Mouse (Mus musculus): ENCODE measurements around the gene Pstpip1.

Gene Pstpip1

DNA sequence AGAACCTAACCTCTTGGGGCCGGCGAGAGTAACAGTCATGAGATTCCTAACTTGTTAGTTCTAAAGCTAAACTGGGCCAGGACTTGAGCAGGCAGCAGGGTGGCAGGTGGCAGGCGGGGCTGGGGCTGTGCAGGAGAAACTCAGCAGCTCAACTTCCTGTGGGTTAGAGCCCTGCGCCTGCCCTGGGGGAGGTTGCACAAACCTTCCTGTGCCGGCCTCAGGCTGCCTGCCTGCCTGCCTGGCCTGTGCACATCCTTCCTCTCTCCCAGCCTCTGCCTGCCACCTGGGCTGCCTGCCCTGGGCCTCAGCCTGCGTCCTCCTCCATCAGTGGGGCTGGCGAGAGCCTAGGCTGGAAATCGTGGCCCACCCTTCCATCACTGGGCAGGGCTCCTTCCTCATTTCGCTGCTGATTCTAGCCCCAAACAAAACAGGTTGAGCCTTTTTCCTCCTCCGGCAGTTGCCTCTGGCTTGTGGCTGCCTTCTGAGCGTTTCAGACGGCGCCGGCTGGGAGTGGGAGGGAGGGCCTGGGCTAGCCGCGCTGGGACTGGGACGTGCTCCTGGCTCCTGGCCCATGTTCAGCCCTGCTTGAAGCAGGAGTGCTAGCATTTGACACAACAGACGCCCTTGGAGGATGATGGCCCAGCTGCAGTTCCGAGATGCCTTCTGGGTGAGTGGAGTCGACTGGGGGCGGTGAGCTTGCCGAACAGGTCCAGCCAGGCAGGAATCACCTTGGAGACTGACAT is at the start of gene Pstpip1:
Gene Pstpip1 (plus strand): TSS at position 185 of the 743 bp plus-strand sequence.
- peak; percentile 56 for DNase-seq

DNA sequence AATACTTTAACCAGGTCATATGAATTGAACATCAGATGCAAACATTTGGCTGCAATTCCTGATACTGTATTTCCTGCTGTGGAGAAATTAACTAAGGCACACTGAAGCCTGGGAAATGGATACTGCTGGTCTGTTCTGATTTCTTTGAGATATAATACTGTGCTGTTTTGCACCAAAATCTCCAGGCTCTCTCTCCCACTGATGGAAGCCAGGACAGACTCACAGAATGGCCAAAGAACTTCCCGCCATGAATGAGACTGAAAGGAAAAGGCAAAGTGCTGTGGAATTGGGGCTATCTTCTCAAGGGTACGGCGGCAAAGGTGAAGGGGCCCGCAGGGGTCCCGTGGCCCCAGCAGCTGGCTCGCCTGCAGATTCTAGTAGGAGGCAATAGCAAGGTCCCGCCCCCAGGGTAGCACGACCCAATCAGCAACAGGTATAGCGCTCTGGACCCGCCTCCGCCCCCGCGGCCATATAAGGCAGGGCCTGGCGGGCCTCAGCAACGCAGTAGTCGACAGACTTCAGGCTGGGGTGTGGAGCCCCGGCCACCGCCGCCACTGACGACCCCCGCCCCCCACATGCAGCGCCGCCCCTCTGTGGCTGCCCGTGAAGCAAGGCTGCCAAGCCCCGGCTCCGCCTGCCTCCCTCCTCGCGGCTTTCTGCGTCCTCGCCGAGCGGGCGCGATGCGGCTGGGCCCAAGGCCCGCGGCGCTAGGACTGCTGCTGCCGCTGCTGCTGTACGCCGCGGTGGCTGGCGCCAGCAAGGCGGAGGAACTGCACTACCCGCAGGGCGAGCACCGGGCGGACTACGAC is 48.2 kb upstream of the Pstpip1 start, which contains the start of gene Rcn2:
Gene Rcn2 (plus strand): TSS at position 474 of the 809 bp plus-strand sequence.
- DNase-seq = peak; percentile 97

DNA sequence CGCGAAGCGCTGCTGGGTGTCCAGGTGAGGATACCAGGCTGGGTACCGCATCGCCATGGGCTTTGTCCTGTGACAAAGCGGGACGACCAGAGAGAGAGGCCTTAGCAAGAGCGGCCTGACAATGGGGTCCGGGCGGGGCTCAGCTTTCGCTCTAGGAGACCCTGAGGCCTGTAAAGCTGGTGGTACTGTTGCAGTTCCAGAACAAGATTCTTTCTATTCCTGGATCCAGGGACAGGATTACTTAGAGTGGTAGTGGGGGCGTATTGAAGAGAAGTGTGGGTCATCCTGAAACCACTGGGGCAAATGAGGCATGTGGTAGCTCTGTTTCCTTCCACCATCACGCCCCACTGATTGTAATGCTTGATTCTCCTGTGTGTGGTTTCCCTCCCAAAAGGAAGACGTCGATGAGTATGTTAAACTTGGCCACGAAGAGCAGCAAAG is 47.6 kb upstream of the Pstpip1 start:
- no peak for DNase-seq

DNA sequence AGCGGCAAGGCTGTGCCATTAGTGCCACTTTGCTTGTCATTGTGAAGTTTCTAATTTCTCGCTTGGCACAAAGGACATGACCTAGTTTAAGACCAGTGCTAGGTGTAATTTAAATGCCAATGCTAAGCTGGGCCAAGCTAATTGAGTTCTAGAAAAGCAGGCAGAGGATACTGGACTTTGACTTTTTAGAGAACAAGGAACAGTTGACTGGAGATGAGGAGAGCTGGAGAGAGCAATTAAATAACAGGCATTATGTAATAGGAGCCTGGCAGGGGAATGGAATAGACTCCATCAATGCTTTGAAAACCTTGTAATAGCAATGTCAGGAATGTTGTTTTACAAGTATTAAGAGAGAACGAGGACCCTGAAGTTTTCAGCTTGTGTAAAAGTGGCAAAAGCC is 36.0 kb upstream of the Pstpip1 start:
- peak; percentile 42 for DNase-seq

DNA sequence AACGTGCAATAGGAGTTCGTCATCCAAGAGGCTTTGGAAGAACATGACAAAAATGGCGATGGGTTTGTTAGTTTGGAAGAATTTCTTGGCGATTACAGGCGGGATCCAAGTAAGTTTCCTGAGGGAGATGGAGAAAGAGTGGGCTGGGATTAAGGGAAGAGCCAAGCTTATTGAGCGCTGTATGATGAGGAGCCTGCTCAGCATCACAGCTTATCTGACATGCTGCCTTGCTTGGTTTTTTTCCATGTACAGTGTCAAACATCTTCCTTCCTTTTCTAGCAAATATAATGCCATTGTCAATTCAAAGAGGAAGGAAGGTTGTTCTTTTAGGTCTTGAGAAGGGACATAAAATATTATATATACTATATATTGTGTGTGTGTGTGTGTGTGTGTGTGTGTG is 33.6 kb upstream of the Pstpip1 start:
- DNase-seq = no peak

DNA sequence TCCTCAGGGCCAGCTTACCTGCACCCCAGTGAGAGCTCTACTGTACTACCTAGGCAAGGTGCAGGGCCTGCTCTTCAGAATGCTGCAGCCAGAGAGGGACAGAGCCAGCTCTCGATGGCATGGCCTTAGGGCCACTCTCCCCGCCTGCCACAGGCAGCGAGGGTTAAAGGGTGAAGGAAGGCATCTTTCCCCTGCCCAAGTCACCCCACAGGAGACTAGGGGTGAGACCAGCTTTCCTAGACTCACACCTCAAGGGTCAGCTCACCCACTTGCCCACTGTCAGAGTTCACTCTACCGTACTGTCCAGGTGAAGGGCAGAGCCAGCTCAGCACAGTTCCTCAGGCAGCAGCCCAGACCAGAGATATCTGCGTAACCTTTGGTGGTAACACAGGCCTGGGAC is 27.4 kb upstream of the Pstpip1 start:
- no peak for DNase-seq

DNA sequence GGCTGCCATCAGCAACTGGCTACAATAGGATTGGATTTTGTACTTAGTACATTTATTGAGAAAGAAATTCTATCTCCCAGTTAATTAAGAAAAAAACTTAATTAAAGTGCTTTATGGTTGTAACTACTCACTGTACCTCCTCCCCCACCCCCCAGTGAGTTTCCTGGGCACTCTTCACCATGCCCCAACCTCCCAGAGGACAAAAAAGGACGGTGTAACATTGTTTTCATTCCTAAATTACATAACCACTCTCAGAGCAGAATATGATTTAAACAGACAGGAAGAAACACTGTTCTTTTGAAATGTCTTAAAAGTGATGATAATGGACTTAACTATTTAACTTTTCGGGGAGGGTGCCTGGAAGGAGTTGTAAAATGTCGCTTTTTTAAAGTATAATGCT is 24.8 kb upstream of the Pstpip1 start:
- DNase-seq = no peak

DNA sequence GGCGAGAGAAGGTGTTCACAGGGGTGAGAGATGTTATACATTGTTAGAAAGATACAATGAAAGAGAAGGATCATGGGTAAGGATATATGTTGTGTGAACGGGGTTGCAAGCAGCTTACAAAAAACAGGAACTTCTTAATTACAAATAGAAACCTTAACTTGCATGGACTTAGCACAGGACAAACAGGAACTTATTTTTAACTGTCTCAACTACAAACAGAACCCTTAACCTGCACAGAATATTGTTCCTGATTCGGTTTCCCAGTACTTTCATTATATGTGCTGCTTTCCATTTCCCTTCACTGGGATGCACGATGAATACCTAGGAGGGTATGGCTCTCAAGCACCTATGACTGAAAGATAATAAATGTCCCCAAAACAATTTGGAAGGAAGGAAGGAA is 21.8 kb upstream of the Pstpip1 start:
- DNase-seq = no peak

DNA sequence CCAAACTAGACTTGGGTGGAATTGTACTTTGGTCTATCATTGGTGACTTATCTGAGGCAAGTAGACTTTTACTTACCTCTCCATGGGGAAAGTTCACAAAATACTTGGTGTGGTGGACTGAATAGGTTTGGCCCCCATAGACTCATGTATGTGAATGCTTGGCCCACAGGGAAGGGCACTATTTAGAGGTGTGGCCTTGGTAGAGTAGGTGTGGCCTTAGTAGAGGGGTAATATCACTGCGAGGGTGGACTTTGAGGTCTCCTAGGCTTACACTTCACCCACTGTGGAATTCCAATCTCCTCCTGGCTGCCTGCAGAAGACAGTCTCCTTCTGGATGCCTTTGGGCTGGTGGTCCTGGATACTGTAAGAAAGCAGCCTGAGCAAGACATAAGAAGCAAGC is 21.1 kb upstream of the Pstpip1 start:
- no peak for DNase-seq

DNA sequence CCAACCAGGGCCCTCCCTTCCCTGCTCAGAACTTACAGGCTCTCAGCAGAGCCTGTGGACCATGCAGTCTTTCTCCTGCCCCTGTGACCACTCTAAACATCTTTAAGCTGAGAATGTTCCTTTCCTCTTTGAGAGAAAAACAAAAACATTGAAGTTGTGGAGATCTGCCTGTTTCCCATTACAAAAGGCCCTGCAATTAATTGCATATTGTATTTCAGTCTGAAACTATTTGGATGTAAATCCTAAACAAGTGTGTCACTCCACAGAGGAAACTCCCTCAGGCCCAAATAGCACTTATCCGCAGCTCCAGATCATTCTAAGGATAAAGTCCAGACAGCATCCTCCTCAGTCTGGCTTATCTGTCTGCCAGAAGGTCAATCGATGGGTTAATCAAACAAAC is 16.9 kb upstream of the Pstpip1 start:
- DNase-seq = no peak

DNA sequence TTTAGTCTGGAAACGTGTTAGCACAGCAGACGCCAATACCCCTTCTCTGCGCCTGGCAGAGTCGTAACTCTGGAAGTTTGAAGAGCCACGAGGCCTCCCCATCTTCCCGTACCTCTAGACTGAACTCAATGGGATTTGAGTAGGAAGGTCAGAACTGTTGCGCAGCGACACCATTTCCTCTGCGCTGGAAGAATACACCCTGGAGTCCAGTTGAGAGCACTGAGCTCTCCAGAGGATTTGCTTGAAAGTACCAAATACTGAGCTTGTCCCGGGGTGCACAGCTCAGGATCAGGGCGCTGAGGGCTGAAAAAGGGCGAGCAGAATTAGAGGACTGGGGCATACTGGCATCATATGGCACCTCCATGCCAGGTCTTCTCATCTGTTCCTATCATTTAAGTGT is 14.9 kb upstream of the Pstpip1 start:
- no peak for DNase-seq

DNA sequence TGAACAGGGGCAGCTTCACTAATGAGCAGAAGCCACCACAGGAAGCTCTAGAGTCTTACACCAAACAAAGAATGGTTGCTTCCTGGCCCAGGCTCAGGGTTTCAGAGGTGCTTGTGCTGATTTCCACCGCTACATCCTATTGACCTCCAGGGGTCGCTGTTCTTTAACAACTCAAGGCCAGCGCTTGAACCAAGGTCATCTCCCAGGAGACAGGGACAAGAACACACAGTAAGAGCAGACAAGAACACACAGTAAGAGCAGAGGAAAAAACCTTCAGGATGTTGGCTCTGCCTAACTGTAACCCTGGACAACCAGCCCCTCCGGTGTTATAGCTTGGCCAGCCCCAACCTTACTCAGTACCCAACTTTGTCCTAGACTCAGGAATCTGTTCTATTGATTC is 14.5 kb upstream of the Pstpip1 start:
- peak; percentile 93 for DNase-seq

DNA sequence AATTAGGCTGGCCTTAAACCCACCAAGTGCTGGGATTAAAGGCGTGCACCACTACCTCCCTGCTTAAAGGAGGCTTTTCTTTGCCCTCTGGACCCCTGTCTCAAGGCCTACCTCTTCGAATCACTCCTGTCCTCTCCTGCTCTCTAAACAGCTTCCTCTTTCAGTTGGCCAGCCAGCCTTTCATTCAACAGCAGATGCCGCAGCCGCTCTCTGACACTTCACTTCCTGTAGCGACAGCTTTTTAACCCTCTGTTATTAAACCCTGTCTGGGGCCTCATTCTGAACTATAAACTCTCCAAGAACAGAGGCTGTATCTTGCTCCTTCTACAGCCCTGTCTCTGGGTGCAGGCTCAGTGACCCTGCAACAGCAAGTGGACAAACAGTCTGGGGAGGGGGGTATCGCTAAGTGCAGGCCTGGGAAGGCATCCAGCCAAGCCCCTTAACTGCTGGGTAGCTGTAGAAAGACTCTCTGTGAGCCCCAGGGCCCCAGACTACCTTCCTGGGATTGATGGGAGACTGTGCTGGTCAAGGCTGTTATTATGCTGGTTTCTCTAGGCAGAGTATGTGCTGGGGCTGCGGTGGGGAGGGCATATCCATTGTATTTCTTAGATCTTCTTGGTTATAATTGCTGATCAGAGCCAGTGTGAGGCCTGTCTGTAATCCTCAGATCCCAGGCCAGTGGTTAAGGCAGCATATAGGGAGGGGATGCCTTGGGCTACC is 13.7 kb upstream of the Pstpip1 start:
- peak; percentile 35 for DNase-seq

DNA sequence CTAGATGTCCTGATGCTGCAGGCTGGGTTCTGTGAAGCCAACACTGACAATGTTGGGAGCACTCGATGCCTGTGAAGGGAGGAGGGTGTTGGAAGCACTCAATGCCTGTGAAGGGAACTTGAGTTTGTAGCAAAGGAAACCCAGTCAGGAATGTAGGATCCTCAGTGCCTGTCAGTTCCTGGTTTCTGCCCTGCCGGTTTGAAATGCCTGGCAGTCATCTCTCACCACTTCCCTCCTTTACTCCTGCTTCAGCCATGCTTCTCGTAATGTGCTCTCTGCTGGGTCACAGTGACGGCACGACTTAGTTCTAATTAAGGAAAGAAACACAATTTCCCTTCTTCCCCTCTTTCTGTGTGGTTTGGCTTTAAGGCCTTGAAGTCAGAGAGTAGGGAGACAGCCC is 10.2 kb upstream of the Pstpip1 start:
- DNase-seq = no peak

DNA sequence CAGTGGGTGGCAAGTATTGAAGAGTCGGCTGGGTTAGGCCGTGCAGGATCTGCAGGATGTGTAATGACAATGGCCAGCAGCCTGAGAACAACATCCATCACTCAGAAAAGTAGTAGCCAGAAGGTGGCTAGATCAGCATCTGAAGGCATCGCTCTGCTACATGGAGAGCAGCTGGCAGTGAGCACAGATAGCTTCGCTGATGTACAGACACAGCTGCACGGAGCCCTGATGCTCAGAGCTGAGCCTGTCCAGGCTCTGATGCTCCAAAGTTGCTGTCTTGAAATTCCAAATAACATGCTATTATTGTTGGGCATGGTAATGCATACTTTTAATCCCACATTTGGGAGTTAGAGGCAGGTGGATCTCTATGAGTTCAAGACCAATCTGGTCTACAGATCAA is 3.2 kb upstream of the Pstpip1 start:
- DNase-seq = no peak

DNA sequence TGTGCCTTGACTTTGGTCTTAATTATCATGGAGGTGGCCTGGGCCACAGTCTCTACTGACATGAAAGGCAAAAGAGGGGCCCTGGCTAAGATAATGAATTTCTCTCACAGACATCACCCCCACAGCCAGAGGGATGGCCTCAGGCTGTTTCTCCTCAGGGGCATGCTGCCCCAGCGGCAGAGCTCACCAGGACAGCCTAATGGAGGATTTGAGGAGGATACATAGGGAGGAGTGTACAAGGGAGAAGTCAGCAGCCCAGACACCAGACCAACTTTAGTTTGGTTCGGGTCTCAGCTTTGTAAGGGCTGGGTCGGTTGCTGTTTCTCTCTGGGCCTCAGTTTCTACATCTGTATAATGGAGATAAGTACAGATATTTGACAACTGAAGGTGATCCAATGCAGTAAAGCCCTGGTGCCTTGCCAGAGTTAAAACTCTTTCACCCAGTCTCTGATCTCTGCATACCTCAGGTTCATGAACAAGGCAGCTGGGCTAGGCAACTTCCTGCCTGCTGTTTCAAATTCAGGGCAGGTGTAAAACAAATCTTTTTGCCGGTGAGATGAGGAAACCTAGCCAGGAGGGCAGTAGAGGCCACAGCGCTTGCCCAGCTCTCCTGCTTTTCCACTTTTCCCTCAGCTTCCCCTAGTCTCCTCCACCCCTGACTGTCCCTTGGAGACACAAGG is 924 bp downstream of the Pstpip1 start:
- DNase-seq = no peak

DNA sequence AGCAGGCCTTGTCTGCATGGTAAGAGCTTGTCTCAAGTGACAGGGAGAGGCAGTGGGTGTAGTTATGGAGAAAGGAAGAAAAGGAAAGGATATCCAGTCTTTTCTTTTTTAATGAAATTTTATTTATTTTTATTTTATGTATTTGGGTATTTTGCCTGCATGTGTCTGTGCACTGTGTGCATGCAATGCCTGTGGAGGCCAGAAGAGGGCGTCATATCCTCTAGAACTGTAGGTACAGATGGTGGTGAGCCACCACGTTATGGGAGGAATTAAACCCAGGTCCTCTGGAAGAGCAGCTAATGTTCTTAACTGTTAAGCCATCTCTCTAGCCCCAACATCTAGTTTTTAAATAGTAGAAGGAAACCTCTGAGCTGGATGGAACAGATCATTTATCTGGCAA is 2.3 kb downstream of the Pstpip1 start:
- no peak for DNase-seq

DNA sequence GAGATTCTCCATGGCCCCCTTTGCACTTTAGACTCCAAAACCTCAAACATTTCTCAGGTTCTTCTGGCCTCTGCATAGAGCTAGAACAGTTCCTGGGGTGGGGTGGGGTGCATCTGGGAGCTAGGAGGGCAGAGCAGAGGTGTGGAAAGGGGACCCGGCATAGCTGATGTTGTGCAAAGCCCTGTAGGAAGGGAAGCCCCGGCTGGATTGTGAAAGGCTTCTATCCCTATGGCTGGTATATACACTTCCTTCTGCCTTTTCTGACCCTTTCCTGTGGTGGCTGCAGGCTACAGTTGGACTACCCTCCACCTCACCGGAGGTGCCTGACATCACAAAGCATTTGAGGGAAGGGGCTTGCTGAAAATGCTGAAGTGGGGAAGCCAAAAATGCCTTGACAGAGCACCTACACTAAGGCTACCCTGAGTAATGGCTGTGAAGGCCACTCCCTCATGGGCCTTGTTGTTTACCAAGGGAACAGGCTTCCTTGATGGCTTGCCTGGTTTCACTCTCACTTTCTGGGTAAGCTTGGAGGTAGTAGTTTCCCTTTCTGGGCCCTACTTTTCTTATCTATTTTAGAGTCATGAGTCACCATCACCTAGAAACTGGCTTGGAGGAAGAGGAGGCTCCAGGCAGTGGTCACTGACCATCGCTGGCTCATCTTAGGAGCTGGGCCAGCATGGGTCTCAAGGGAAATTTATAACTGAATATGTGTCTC is 8.0 kb downstream of the Pstpip1 start:
- DNase-seq = no peak

DNA sequence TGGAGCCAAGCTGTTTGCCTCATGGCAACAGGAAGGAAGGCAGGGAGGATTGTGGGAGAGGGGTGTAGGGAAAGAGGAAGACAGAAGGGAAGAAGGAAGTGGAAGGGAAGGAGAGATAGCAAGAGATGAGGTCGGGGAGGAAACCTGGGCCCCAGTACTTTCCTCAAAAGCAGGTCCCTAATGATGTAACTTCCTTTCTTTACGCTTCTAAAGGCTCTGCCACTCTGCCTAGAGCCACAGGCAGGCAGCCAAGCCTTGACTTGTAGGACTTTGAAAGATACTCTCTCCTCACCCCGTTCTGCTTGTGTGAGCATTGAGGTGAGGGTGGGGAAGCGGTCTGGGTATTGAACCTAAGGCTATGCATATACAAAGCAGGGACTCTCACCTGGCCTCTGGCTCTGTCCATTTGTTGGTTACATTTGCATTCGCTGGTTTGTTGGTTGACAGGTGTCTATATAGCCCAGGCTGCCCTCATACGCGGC is 10.3 kb downstream of the Pstpip1 start:
- no peak for DNase-seq

DNA sequence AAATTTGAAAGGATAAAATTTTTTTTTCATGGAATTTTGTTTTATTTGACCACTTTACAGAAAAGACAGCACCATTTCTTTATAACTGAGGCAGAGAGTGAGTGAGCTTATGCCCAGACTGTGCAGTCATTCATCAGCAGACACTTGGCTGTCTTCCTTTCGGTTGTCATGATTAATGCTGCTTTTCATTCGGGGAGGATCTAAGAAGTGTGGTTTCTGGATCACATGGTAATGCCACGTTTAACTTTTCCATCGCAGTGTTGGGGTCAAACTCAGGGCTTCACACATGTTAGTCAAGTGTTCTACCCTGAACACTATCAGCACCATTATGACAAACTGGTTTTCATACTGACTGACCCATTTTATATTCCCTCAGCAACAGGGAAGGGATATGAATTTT is 11.3 kb downstream of the Pstpip1 start:
- no peak for DNase-seq

DNA sequence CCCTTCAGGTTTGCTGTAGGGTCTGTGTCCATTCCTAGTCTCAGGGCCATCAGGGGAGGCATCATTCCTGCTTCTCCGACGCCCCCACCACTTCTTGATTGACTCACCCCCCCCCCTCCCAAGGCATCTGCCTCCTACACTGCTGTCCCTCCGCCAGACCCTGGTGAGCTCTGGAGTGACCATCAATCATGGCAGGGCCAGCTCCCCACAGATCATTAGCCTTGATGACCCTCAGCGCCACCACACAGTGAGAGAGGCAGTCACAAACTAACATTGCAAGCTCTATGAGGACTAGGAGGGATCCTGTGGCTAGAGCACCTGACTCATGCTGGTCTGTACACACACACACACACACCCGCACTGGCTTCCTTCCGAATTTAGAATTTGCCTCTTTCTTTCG is 15.2 kb downstream of the Pstpip1 start:
- DNase-seq = no peak
